Mouse (Mus musculus): ENCODE results near the gene Lingo2. TPM values are rescaled to one million over a fixed set of nuclear protein-coding genes. Genes with fewer than 3 reads are reported as not detected.

The Lingo2 gene
- not detected for polyA plus RNA-seq (2017; shearing (Covaris generic))

GRCm38 (mm10) chr4:36951150-36951954 lies at the start of gene Lingo2:
Lingo2 (minus strand) TSS chr4:36951747.

